Mouse (Mus musculus) kidney, postnatal 10 days (tissue): ENCODE measurements around the gene Vmn1r116.
"Not testable (repeated sequence)": the region's sequence is repeated elsewhere in the genome, so short reads cannot be mapped to it uniquely, and the experiment has no call there.

ENCODE experiments used
- DNase-seq: peaks from one replicate; pipeline ENCODE4 v3.0.0; 2021; ENCODE audit warnings: mixed read lengths

Vmn1r116 gene

DNA sequence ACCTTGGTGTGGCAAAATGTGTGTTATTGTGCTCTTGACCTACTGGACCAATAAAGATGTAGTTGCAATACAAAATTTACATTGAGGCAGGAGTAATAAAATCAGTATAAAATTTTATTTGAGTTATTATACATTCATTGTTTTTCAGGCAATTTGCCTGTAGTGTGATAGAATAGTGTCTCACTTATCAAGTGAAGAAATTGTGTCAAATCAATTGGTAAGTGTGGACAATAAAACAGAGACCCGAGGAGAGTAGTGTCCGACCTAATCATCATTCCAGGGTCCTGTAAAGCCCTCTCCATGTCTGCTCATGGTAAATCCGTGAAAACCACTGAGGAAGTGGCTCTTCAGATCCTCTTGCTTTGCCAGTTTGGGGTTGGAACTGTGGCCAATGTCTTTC is at the start of gene Vmn1r116:
Vmn1r116 (plus strand) TSS at position 301 of the 400 bp plus-strand sequence.
- not testable (repeated sequence) for DNase-seq

DNA sequence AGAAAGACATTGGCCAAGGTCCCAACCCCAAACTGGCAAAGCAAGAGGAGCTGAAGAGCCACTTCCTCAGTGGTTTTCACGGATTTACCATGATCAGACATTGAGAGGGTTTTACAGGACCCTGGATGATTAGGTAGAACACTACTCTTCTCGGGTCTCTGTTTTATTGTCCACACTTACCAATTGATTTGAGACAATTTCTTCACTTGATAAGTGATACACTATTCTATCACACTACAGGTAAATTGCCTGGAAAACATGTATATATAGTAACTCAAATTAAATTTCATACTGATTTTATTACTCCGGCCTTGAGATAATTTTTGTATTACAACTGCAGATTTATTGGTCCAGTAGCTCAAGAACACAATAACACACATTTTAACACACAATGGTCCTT is 27.2 kb upstream of the Vmn1r116 start, which contains the start of gene Vmn1r115:
Vmn1r115 (minus strand) TSS at position 101 of the 400 bp plus-strand sequence.
- not testable (repeated sequence) for DNase-seq

DNA sequence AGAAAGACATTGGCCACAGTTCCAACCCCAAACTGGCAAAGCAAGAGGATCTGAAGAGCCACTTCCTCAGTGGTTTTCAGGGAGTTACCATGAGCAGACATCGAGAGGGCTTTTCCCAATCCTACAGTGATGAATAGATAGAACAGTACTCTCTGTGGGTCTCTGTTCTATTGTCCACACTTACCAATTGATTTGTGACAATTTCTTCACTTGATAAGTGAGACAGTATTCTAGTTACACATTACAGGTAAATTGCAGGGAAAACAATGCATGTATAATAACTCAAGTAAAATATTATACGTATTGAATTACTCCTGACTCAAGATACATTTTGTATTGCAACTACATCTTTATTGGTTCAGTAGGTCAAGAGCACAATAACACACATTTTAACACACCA is 12.0 kb downstream of the Vmn1r116 start, which contains the start of gene Vmn1r117:
Vmn1r117 (minus strand) TSS at position 101 of the 400 bp plus-strand sequence.
- DNase-seq: not testable (repeated sequence)

DNA sequence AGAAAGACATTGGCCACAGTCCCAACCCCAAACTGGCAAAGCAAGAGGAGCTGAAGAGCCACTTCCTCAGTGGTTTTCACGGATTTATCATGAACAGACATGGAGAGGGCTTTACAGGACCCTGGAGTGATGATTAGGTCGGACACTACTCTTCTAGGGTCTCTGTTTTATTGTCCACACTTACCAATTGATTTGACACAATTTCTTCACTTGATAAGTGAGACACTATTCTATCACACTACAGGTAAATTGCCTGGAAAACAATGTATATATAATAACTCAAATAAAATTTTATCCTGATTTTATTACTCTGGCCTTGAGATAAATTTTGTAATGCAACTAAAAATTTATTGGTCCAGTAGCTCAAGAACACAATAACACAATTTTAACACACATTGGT is 40.2 kb downstream of the Vmn1r116 start, which contains the start of gene Vmn1r118:
Vmn1r118 (minus strand) TSS at position 101 of the 400 bp plus-strand sequence.
- DNase-seq: not testable (repeated sequence)
